In genomic region chr11:88523511-88523910, GRCm38 (mm10) we compare ENCODE assay signal across 11 mouse cellular contexts.
A peak's percentile ranks its signal among the peaks of the same experiment; 100 is the strongest.
DNase-seq lines count a peak whose midpoint lies in the region; ATAC-seq lines count a peak whose summit lies in the region.
"Had no signal": no experiment of that assay in that cellular context is flagged by ENCODE, and none has a peak within 500 bp of the region (broad histone marks: within the 10 kb centered on the region; RNA-seq: fewer than 3 reads in every experiment).

No protein-coding gene starts in this region.

- H3K9ac ChIP-seq in heart, embryonic 12.5 days, result peak overlapping the region; percentile 1; the same call in 1 of the 2 replicates
- H3K9ac ChIP-seq in midbrain, embryonic 12.5 days (replicated peaks), result no peak overlapping the region; the same call in 1 of the 2 replicates
- no peak overlapping the region for H3K9ac ChIP-seq in midbrain, embryonic 15.5 days
- no peak overlapping the region for H3K9ac ChIP-seq in hindbrain, embryonic 16.5 days (ENCODE audit: low read depth, low read length)
- H3K9ac ChIP-seq: intestine, embryonic 15.5 days had no signal

- H3K4me1 ChIP-seq in heart, embryonic 12.5 days (replicated peaks), result peaks cover 80% of the 10 kb centered on the region
- peaks cover 76% of the 10 kb centered on the region for H3K4me1 ChIP-seq in midbrain, embryonic 12.5 days
- H3K4me1 ChIP-seq in midbrain, embryonic 15.5 days, result peaks cover 83% of the 10 kb centered on the region
- peaks cover 71% of the 10 kb centered on the region for H3K4me1 ChIP-seq in hindbrain, embryonic 16.5 days (ENCODE audit: control insufficient read depth, insufficient read depth, low read depth, low read length)

- intact Hi-C loops in heart, postnatal 25 days (cut with DNase I), result loop anchor here (5.0 kb wide), 1 partner anchor 36 kb away; no protein-coding TSS in a partner anchor

- H3K4me2 ChIP-seq in heart, embryonic 12.5 days, result no peak overlapping the region
- no peak overlapping the region for H3K4me2 ChIP-seq in midbrain, embryonic 12.5 days (replicated peaks)
- no peak overlapping the region for H3K4me2 ChIP-seq in midbrain, embryonic 15.5 days
- no peak overlapping the region for H3K4me2 ChIP-seq in hindbrain, embryonic 16.5 days (ENCODE audit: low read length)
- H3K4me2 ChIP-seq: intestine, embryonic 15.5 days had no signal

- ATAC-seq in heart, embryonic 12.5 days (ENCODE audit: insufficient number of reproducible peaks, low FRiP score), result no peak
- no peak for ATAC-seq in midbrain, embryonic 12.5 days (ENCODE audit: low FRiP score, low read depth)
- no peak for ATAC-seq in midbrain, embryonic 15.5 days (replicated peaks)
- no peak for ATAC-seq in hindbrain, embryonic 16.5 days
- ATAC-seq: activated CD4-positive, CD25-positive, alpha-beta regulatory T cell, adult 4 months; intestine, embryonic 15.5 days had no signal

- H3K36me3 ChIP-seq in heart, embryonic 12.5 days, result 0 out of 2 replicates have a peak, but pooled peaks cover 4% of the 10 kb centered on the region
- H3K36me3 ChIP-seq in midbrain, embryonic 12.5 days, result peaks cover 4% of the 10 kb centered on the region; the same call in 1 of the 2 replicates
- no peaks in the 10 kb centered on the region for H3K36me3 ChIP-seq in midbrain, embryonic 15.5 days (replicated peaks)
- no peaks in the 10 kb centered on the region for H3K36me3 ChIP-seq in hindbrain, embryonic 16.5 days (ENCODE audit: control insufficient read depth, insufficient read depth, low read length)
- H3K36me3 ChIP-seq: intestine, embryonic 15.5 days had no signal

- DNase-seq in heart, postnatal 25 days (ENCODE audit: low spot score), result no peak
- peak; percentile 75 to 83 for DNase-seq in cerebellum, postnatal 10 days
- no peak for DNase-seq in right cerebral cortex, postnatal 10 days (ENCODE audit: low spot score in 2 of 2)
- DNase-seq in adrenal gland, adult 2 months, result no peak
- DNase-seq: spleen, adult 18-20 months had no signal

- no peaks in the 10 kb centered on the region for H3K9me3 ChIP-seq in heart, embryonic 12.5 days (replicated peaks)
- H3K9me3 ChIP-seq in midbrain, embryonic 12.5 days, result no peaks in the 10 kb centered on the region
- H3K9me3 ChIP-seq in midbrain, embryonic 15.5 days, result no peaks in the 10 kb centered on the region
- no peaks in the 10 kb centered on the region for H3K9me3 ChIP-seq in hindbrain, embryonic 16.5 days (ENCODE audit: control insufficient read depth, low read length)
- H3K9me3 ChIP-seq: intestine, embryonic 15.5 days had no signal

- H3K27me3 ChIP-seq in heart, embryonic 12.5 days (replicated peaks), result no peaks in the 10 kb centered on the region
- no peaks in the 10 kb centered on the region for H3K27me3 ChIP-seq in midbrain, embryonic 12.5 days
- H3K27me3 ChIP-seq in midbrain, embryonic 15.5 days (replicated peaks), result no peaks in the 10 kb centered on the region
- H3K27me3 ChIP-seq in hindbrain, embryonic 16.5 days (replicated peaks; ENCODE audit: control insufficient read depth, insufficient read depth, low read length), result no peaks in the 10 kb centered on the region
- H3K27me3 ChIP-seq: intestine, embryonic 15.5 days had no signal

- no peak overlapping the region for H3K4me3 ChIP-seq in heart, embryonic 12.5 days
- H3K4me3 ChIP-seq in midbrain, embryonic 12.5 days, result no peak overlapping the region
- no peak overlapping the region for H3K4me3 ChIP-seq in midbrain, embryonic 15.5 days
- H3K4me3 ChIP-seq in hindbrain, embryonic 16.5 days (ENCODE audit: low read length), result no peak overlapping the region
- H3K4me3 ChIP-seq: intestine, embryonic 15.5 days had no signal

- peak overlapping the region; percentile 95 for H3K27ac ChIP-seq in heart, embryonic 12.5 days (ENCODE audit: poor library complexity, severe bottlenecking)
- H3K27ac ChIP-seq in midbrain, embryonic 12.5 days (replicated peaks), result peak overlapping the region; percentile 52
- H3K27ac ChIP-seq in midbrain, embryonic 15.5 days, result no peak overlapping the region; the same call in 1 of the 2 replicates
- peak overlapping the region; percentile 75 for H3K27ac ChIP-seq in hindbrain, embryonic 16.5 days (ENCODE audit: low read depth, low read length)
- H3K27ac ChIP-seq: intestine, embryonic 15.5 days had no signal

- WGBS in heart, embryonic 12.5 days, result 42% methylated on average over 6 of the region's 6 CpGs
- 51% methylated on average over 6 of the region's 6 CpGs for WGBS in midbrain, embryonic 12.5 days
- 55% methylated on average over 6 of the region's 6 CpGs for WGBS in midbrain, embryonic 15.5 days
- 45% methylated on average over 6 of the region's 6 CpGs for WGBS in hindbrain, embryonic 16.5 days

Comparison
In these comparisons a context has a peak if more than half of its experiments do, and no peak if none do; other contexts are left out.
1. DNase-seq: peak in cerebellum, postnatal 10 days (2 of 2); none in heart, postnatal 25 days (single experiment), right cerebral cortex, postnatal 10 days (0 of 2) and adrenal gland, adult 2 months (single experiment).